Mouse (Mus musculus) embryonic facial prominence, embryonic 13.5 days (tissue): ENCODE results near the gene Ppt1. TPM values are rescaled to one million over a fixed set of nuclear protein-coding genes. Genes with fewer than 3 reads are reported as not detected.
"Not testable (repeated sequence)": the region's sequence is repeated elsewhere in the genome, so short reads cannot be mapped to it uniquely, and the experiment has no call there.

ENCODE experiments used
- ATAC-seq: fragments of 200-750 bp; cut with Nextera tagmentation; 2 replicates; pipeline ENCODE4 v1.8.0; 2017; ENCODE audit warnings: low read depth; ENCODE audit not compliant: insufficient number of reproducible peaks, insufficient read depth, low FRiP score, low TSS enrichment
- H3K27ac ChIP-seq: fragments of 300-500 bp; sonication (generic); 2 replicates; pipeline ENCODE4 v1.5.1; 2015; ENCODE audit warnings: moderate library complexity, mild to moderate bottlenecking, inconsistent platforms
- H3K27me3 ChIP-seq: fragments of 300-500 bp; sonication (generic); 2 replicates; pipeline ENCODE4 v1.6.1; 2015; ENCODE audit warnings: mild to moderate bottlenecking, inconsistent platforms
- H3K36me3 ChIP-seq: fragments of 300-500 bp; sonication (generic); 2 replicates; pipeline ENCODE4 v1.6.1; 2015; ENCODE audit warnings: mild to moderate bottlenecking, inconsistent platforms
- H3K4me1 ChIP-seq: fragments of 300-500 bp; sonication (generic); 2 replicates; pipeline ENCODE4 v1.6.1; 2015; ENCODE audit warnings: inconsistent platforms
- H3K4me2 ChIP-seq: fragments of 300-500 bp; sonication (generic); 2 replicates; pipeline ENCODE4 v1.6.1; 2015; ENCODE audit warnings: moderate library complexity, mild to moderate bottlenecking, inconsistent platforms
- H3K4me3 ChIP-seq: fragments of 300-500 bp; sonication (generic); 2 replicates; pipeline ENCODE4 v1.5.1; 2015; ENCODE audit warnings: mild to moderate bottlenecking, inconsistent platforms
- H3K9ac ChIP-seq: fragments of 300-500 bp; sonication (generic); 2 replicates; pipeline ENCODE4 v1.6.1; 2015; ENCODE audit warnings: mild to moderate bottlenecking, inconsistent platforms
- H3K9me3 ChIP-seq: fragments of 300-500 bp; sonication (generic); 2 replicates; pipeline ENCODE4 v1.6.1; 2016; ENCODE audit warnings: inconsistent platforms
- WGBS: fragments of 180-500 bp; shearing (Covaris S2); methylation state at CpG from one replicate; pipeline ENCODE4 v1.1.7; 2015; ENCODE audit warnings: mixed read lengths; 5-methylcytosine and 5-hydroxymethylcytosine counted together
- polyA plus RNA-seq: library from polyadenylated mRNA; unstranded; fragments of >200 nt; fragmentation: Nextera tagmentation; extraction: Ambion mirVana; gene quantifications from 2 replicates; pipeline ENCODE4 v1.2.1, GENCODE M21; 2015

The Ppt1 gene
- polyA plus RNA-seq, result 79.0 and 81.7 TPM in 2 replicates

- Histone ChIP-seq H3K27ac (peak within 1 kb of the TSS; percentile 51; the same call in 1 of the 2 replicates), H3K9ac (peak within 1 kb of the TSS; percentile 86), H3K4me3 (peak within 1 kb of the TSS; percentile 82), H3K4me1 (peaks cover 17% of the 10 kb centered on the region), H3K36me3 (peaks cover 1% of the 10 kb centered on the region; the same call in 1 of the 2 replicates), H3K4me2 (peak within 1 kb of the TSS; percentile 85), H3K27me3 (no peaks in the 10 kb centered on the region), H3K9me3 (no peaks in the 10 kb centered on the region)
- WGBS, result 4% methylated on average over 31 of the region's 31 CpGs
- peak; percentile 83 for ATAC-seq
Measured at GRCm38 (mm10) chr4:122835530-122836402, at the start of gene Ppt1. Ppt1 (plus strand) TSS chr4:122836242.

- no peak for ATAC-seq
- no peaks in the 10 kb centered on the region for H3K4me1 ChIP-seq
- no peaks in the 10 kb centered on the region for H3K36me3 ChIP-seq
- no peaks in the 10 kb centered on the region for H3K27me3 ChIP-seq
- H3K9ac ChIP-seq, result no peak overlapping the region
- WGBS, result 62% methylated on average over 4 of the region's 4 CpGs
- H3K4me3 ChIP-seq, result no peak overlapping the region
- H3K27ac ChIP-seq, result no peak overlapping the region
- H3K9me3 ChIP-seq, result no peaks in the 10 kb centered on the region
- H3K4me2 ChIP-seq, result no peak overlapping the region
Measured at GRCm38 (mm10) chr4:122789335-122790089, 46.5 kb upstream of the Ppt1 start.

- no peak overlapping the region for H3K4me2 ChIP-seq
- H3K36me3 ChIP-seq, result no peaks in the 10 kb centered on the region
- no peak for ATAC-seq
- H3K4me3 ChIP-seq, result no peak overlapping the region
- no peak overlapping the region for H3K27ac ChIP-seq
- H3K9ac ChIP-seq, result no peak overlapping the region
- no peaks in the 10 kb centered on the region for H3K9me3 ChIP-seq
- H3K4me1 ChIP-seq, result no peaks in the 10 kb centered on the region
- no peaks in the 10 kb centered on the region for H3K27me3 ChIP-seq
- WGBS, result 25% methylated on average over 4 of the region's 4 CpGs
Measured at GRCm38 (mm10) chr4:122808108-122808507, 27.9 kb upstream of the Ppt1 start.

GRCm38 (mm10) chr4:122811180-122811579, 24.9 kb upstream of the Ppt1 start:
- Histone ChIP-seq H3K4me2 (no peak overlapping the region), H3K9me3 (no peaks in the 10 kb centered on the region), H3K4me1 (no peaks in the 10 kb centered on the region), H3K9ac (no peak overlapping the region), H3K36me3 (no peaks in the 10 kb centered on the region), H3K27ac (no peak overlapping the region), H3K4me3 (no peak overlapping the region), H3K27me3 (no peaks in the 10 kb centered on the region)
- WGBS, result 57% methylated on average over 1 of the region's 1 CpGs
- ATAC-seq, result no peak

- no peak for ATAC-seq
- no peak overlapping the region for H3K4me2 ChIP-seq
- WGBS, result 62% methylated on average over 2 of the region's 2 CpGs
- H3K9me3 ChIP-seq, result no peaks in the 10 kb centered on the region
- no peaks in the 10 kb centered on the region for H3K36me3 ChIP-seq
- no peak overlapping the region for H3K4me3 ChIP-seq
- H3K9ac ChIP-seq, result no peak overlapping the region
- no peak overlapping the region for H3K27ac ChIP-seq
- no peaks in the 10 kb centered on the region for H3K4me1 ChIP-seq
- H3K27me3 ChIP-seq, result no peaks in the 10 kb centered on the region
Measured at GRCm38 (mm10) chr4:122811824-122812223, 24.2 kb upstream of the Ppt1 start.

- 84% methylated on average over 1 of the region's 1 CpGs for WGBS
Measured at GRCm38 (mm10) chr4:122816202-122816601, 19.8 kb upstream of the Ppt1 start.

GRCm38 (mm10) chr4:122820941-122821340, 15.1 kb upstream of the Ppt1 start:
- not testable (repeated sequence) for H3K9ac ChIP-seq, H3K36me3 ChIP-seq, H3K4me2 ChIP-seq, H3K27me3 ChIP-seq, H3K27ac ChIP-seq, ATAC-seq, H3K9me3 ChIP-seq, H3K4me3 ChIP-seq, H3K4me1 ChIP-seq
- 23% methylated on average over 10 of the region's 10 CpGs for WGBS

More at GRCm38 (mm10) chr4:122816202-122816601, 19.8 kb upstream of the Ppt1 start:
- Histone ChIP-seq H3K27ac (no peak overlapping the region), H3K9me3 (no peaks in the 10 kb centered on the region), H3K27me3 (no peaks in the 10 kb centered on the region), H3K4me3 (no peak overlapping the region), H3K9ac (no peak overlapping the region), H3K36me3 (no peaks in the 10 kb centered on the region), H3K4me2 (no peak overlapping the region), H3K4me1 (no peaks in the 10 kb centered on the region)
- ATAC-seq, result no peak

- H3K4me2 ChIP-seq, result no peak overlapping the region
- no peak overlapping the region for H3K4me3 ChIP-seq
- no peaks in the 10 kb centered on the region for H3K36me3 ChIP-seq
- no peak overlapping the region for H3K9ac ChIP-seq
- H3K27me3 ChIP-seq, result no peaks in the 10 kb centered on the region
- no peaks in the 10 kb centered on the region for H3K4me1 ChIP-seq
- H3K9me3 ChIP-seq, result no peaks in the 10 kb centered on the region
- no peak overlapping the region for H3K27ac ChIP-seq
- no peak for ATAC-seq
Measured at GRCm38 (mm10) chr4:122827651-122828050, 8.4 kb upstream of the Ppt1 start.

- Histone ChIP-seq H3K36me3 (no peaks in the 10 kb centered on the region), H3K4me3 (no peak overlapping the region), H3K27ac (no peak overlapping the region), H3K4me2 (no peak overlapping the region), H3K27me3 (no peaks in the 10 kb centered on the region), H3K9ac (no peak overlapping the region), H3K9me3 (no peaks in the 10 kb centered on the region), H3K4me1 (no peaks in the 10 kb centered on the region)
- no peak for ATAC-seq
- 86% methylated on average over 6 of the region's 6 CpGs for WGBS
Measured at GRCm38 (mm10) chr4:122829339-122829738, 6.7 kb upstream of the Ppt1 start.

- no peak for ATAC-seq
- H3K36me3 ChIP-seq, result no peaks in the 10 kb centered on the region
- no peak overlapping the region for H3K4me3 ChIP-seq
- H3K4me2 ChIP-seq, result no peak overlapping the region
- H3K27me3 ChIP-seq, result no peaks in the 10 kb centered on the region
- WGBS, result 18% methylated on average over 1 of the region's 1 CpGs
- no peaks in the 10 kb centered on the region for H3K9me3 ChIP-seq
- peaks cover 11% of the 10 kb centered on the region for H3K4me1 ChIP-seq
- no peak overlapping the region for H3K9ac ChIP-seq
- no peak overlapping the region for H3K27ac ChIP-seq
Measured at GRCm38 (mm10) chr4:122831888-122832287, 4.2 kb upstream of the Ppt1 start.

- peaks cover 5% of the 10 kb centered on the region; the same call in 1 of the 2 replicates for H3K36me3 ChIP-seq
- 1% methylated on average over 7 of the region's 7 CpGs for WGBS
- peak overlapping the region; percentile 82 for H3K4me3 ChIP-seq
- H3K4me2 ChIP-seq, result peak overlapping the region; percentile 85
- H3K9ac ChIP-seq, result peak overlapping the region; percentile 86
- no peaks in the 10 kb centered on the region for H3K9me3 ChIP-seq
- H3K27me3 ChIP-seq, result no peaks in the 10 kb centered on the region
- peak; percentile 13; the same call in 1 of the 2 replicates for ATAC-seq
- no peak overlapping the region for H3K27ac ChIP-seq
- H3K4me1 ChIP-seq, result peaks cover 17% of the 10 kb centered on the region
Measured at GRCm38 (mm10) chr4:122836403-122836775, 347 bp downstream of the Ppt1 start.
